Mouse (Mus musculus): ENCODE results near the gene Zfp961. TPM values are rescaled to one million over a fixed set of nuclear protein-coding genes. Genes with fewer than 3 reads are reported as not detected.

The Zfp961 gene
- polyA plus RNA-seq, 1 experiment from 2014 or later, result 26.7 TPM

DNA sequence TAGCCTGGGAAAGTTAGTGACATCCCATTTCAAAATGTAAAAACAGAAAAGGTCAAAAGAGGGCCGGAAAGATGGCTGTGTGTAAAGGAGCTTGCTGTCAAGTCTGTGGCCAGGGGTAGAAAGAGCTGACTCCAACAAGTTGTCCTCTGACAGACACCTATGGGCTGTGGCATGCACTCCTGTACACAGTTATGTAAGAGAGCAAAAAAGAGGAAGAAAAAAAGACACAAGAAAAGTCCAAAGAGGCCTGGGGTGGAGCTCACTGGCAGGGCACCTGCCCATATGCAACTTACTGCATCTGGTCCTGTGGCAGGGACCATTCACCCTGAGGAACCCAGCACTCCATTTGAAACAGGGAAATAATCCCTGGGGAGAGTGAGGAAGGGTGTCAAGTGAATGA, 91.7 kb downstream of the Zfp961 start:
- Histone ChIP-seq H3K9me3 (ENCODE audit: low read length) (no peaks in the 10 kb centered on the region), H3K4me3 (ENCODE audit: low read length) (no peak overlapping the region), H3K36me3 (ENCODE audit: insufficient read depth, low read length) (no peaks in the 10 kb centered on the region), H3K4me1 (ENCODE audit: insufficient read depth, low read length) (no peaks in the 10 kb centered on the region), H3K27me3 (ENCODE audit: insufficient read depth, low read length) (no peaks in the 10 kb centered on the region), H3K27ac (ENCODE audit: low read length) (no peak overlapping the region), H3K9ac (replicated peaks; ENCODE audit: low read length) (no peak overlapping the region), H3K4me2 (replicated peaks; ENCODE audit: low read depth, low read length) (no peak overlapping the region)
- ATAC-seq (ENCODE audit: low FRiP score, low TSS enrichment), result no peak
- WGBS, result 79% methylated on average over 1 of the region's 1 CpGs

Other genes starting within 250 kb of the Zfp961 start
- gene B3gnt3, start 249.2 kb upstream of the Zfp961 start, polyA plus RNA-seq (2015; fragmentation: Nextera tagmentation; extraction: Ambion mirVana), result 3.3 and 4.2 TPM in 2 replicates
- gene Fcho1, start 225.3 kb upstream of the Zfp961 start, polyA plus RNA-seq (2015; fragmentation: Nextera tagmentation; extraction: Ambion mirVana), result 8.6 and 8.7 TPM in 2 replicates
- 6.4 and 6.5 TPM in 2 replicates for gene Zfp709, start 69.0 kb upstream of the Zfp961 start, polyA plus RNA-seq (2015; fragmentation: Nextera tagmentation; extraction: Ambion mirVana)
- gene Zfp882, start 42.4 kb upstream of the Zfp961 start, polyA plus RNA-seq (2015; fragmentation: Nextera tagmentation; extraction: Ambion mirVana), result 6.4 and 6.6 TPM in 2 replicates
- gene Zfp617, start 42.4 kb upstream of the Zfp961 start, polyA plus RNA-seq (2015; fragmentation: Nextera tagmentation; extraction: Ambion mirVana), result 25.7 and 29.1 TPM in 2 replicates
- gene Cyp4f18, start 58.6 kb downstream of the Zfp961 start, polyA plus RNA-seq (2015; fragmentation: Nextera tagmentation; extraction: Ambion mirVana), result 1.8 and 1.9 TPM in 2 replicates
- gene Olfr372, start 90.2 kb downstream of the Zfp961 start, polyA plus RNA-seq (2015; fragmentation: Nextera tagmentation; extraction: Ambion mirVana), result not detected in 2 replicates
- gene Olfr373, start 132.1 kb downstream of the Zfp961 start, polyA plus RNA-seq (2015; fragmentation: Nextera tagmentation; extraction: Ambion mirVana), result 0.04 TPM in 1 of 2 replicates, not detected in the other
- gene Olfr374, start 156.0 kb downstream of the Zfp961 start, polyA plus RNA-seq (2015; fragmentation: Nextera tagmentation; extraction: Ambion mirVana), result not detected in 2 replicates
- 828 and 869 TPM in 2 replicates for gene Tpm4, start 183.9 kb downstream of the Zfp961 start, polyA plus RNA-seq (2015; fragmentation: Nextera tagmentation; extraction: Ambion mirVana)
- 141 and 143 TPM in 2 replicates for gene Rab8a, start 210.2 kb downstream of the Zfp961 start, polyA plus RNA-seq (2015; fragmentation: Nextera tagmentation; extraction: Ambion mirVana)
- gene Hsh2d, start 238.6 kb downstream of the Zfp961 start, polyA plus RNA-seq (2015; fragmentation: Nextera tagmentation; extraction: Ambion mirVana), result not detected in 2 replicates